Mouse (Mus musculus): ENCODE measurements around the gene Mmp20.

Mmp20 gene

DNA sequence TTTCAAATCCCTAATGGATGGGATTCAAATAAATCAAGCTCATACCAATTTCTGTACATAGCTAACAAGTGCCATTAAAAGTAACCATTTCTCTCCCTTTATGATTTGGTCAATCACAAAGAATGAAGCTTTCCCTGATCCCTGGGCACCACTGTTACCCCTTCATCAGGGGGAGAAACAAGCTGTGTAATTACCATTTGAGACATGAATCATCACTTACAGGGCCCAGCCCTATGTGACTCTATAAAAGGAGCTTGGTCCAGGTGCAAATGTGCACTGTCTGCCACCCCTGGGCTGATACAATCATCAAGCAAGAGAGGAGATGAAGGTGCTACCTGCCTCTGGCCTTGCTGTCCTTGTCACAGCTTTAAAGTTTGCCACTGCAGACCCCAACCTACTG is at the start of gene Mmp20:
Gene Mmp20, plus strand, starts transcription at position 301 of the 400 bp plus-strand sequence.
- no peak for DNase-seq

- no peak for DNase-seq
Measured at GRCm38 (mm10) chr9:7590063-7590462, 38.0 kb upstream of the Mmp20 start.

GRCm38 (mm10) chr9:7593272-7593812 is 34.7 kb upstream of the Mmp20 start:
- DNase-seq = no peak

GRCm38 (mm10) chr9:7594816-7595540 is 33.1 kb upstream of the Mmp20 start:
- peak; percentile 63 to 69 for DNase-seq

GRCm38 (mm10) chr9:7602982-7603742 is 24.9 kb upstream of the Mmp20 start:
- peak; percentile 57 to 70 for DNase-seq

DNA sequence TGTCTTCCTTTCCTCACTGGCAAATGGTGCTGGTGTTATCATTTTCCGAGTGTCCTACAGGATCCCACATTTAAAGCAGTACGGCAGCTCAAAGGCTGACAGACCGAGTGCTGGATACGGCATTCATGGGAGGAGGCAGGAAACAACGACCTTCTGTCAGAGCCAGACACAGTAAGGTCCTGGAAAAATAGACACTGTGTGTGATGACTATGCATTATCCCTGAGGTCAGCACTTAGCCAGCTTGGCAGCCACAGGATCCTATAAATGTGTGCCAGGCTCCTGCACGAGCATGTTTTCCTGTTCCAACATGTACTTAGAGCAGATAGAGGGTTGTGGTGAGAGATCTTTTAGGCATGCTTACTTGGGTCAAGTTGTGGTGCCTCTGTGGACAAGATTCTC is 24.0 kb upstream of the Mmp20 start:
- DNase-seq = no peak

DNA sequence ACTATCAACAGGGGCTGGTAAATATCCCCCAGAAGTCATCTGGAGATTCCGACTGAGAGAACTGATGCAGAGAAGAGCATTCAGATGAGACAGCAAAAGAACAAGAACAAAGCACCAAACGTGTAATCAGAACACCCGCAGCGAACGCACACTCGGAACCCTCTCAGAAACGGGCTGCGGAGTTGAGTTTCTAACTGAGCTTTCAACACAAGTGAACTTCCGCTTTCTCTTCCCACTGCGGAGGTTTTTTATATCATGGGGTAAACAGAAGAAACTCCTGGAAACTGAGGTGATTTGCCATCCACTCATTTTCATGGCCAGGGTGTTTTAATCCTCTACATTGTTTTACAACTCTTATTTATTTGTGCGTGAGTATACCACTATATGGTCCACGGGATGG is 22.4 kb upstream of the Mmp20 start:
- no peak for DNase-seq

GRCm38 (mm10) chr9:7622582-7622981 is 5.4 kb upstream of the Mmp20 start:
- DNase-seq = no peak

DNA sequence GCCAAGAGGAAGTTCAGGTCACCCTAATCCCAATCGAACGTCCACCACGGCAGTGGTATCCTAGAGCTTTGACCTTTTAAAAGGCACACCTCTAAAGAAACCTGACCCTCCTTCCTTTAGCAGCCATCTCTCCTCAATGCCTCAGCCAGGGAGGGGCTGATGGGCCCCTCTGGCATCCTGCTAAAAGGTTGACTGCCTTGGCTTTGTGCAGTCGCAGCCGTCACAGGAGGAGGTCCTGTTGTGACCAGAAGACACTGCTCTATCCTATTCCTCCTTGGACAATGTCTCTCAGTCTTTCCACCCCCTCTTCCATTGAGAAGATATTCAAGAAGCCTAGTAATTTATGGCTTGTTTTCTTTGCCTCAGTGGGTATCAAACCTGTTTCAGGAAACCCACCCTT is 5.9 kb downstream of the Mmp20 start:
- no peak for DNase-seq

GRCm38 (mm10) chr9:7647901-7648300 is 19.9 kb downstream of the Mmp20 start:
- DNase-seq = no peak

DNA sequence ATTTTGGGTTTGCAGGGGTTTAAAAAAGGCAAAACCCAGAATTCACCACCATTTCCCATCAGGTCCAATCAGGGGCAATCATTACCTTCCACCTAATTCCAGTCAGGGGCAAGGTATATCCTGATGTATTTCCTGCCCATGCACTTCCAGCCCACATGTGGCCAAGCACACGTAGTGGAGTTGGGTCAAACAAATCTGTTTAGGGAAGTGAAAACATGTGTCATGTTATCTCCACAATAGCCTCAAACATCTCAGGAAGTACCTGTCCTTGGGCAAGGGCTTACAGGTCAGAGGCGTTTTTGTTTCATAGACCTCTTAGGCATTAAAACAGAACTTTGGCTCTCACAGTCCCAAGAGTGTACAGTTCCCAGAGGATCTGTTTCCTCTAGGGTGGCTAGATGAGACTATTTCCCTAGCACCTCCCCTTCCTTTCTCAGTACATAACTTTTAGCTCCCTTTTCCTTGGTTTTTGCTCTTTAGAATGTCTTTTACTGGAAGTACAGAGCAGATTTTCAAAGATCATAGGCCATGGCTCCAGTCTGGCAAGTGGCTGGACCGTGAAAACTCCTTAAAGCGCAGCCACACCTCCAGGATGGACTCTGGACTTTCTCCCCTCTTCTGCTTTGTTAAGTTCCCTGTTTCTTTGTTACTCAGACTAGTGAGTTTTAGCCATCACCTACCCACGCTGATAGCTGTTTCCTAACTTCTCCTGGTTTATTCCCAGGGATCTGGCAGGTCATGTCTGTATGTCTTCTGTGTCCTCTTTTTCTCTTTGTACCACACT is 22.6 kb downstream of the Mmp20 start:
- DNase-seq = no peak

DNA sequence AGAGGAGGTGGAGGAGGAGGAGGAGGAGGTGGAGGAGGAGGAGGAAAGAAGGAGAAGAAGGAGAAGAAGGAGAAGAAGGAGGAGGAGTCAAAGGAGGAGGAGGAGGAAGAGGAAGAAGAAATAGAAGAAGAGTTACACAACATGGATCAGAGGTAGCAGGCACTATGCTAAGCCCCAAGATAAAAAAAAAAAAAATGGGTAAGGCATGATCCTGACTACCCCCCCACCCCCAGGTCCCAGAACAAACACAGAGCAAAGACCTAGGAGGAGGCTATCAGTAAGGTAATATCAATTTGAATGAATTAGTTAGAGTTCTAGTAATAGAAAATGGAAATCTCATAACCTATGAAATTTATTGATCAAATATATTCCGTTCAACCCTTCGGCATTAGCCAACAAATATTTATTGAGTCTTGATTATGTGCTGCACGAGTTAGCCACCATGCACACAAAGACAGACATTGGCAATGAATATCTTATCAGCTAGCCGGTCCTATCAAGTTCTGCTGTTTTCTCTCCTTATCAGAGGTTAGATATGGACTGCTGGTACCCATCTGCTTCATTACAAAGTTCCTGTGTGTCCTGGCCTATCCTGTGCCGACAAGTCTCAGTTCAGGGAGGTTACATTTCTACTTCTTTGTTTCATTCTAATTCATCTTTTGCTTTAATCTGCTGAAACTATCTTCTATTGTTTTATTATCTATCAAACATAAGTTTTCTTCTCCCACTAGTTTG is 24.5 kb downstream of the Mmp20 start:
- no peak for DNase-seq

- DNase-seq = no peak
Measured at GRCm38 (mm10) chr9:7657946-7658345, 29.9 kb downstream of the Mmp20 start.

- no peak for DNase-seq
Measured at GRCm38 (mm10) chr9:7659469-7660020, 31.5 kb downstream of the Mmp20 start.

DNA sequence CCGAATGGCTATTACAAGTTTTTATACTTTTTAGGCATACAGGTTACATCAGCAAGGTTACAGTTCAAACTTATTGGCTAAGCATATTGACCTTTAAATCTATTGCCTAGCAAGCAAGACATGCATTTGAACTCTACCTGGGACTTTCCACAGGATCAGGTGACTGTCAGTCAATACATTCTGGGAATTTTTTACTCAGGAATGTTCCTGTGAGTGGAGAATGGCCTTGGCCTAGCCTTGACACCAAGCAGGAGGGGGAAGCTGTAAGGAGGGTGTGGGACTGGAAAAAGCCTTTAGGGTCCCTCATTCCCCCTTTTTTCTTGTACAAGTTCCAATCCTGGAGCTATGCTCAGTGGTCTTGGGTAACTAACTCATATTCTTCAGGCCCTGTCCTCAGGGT is 33.3 kb downstream of the Mmp20 start:
- DNase-seq = no peak

- no peak for DNase-seq
Measured at GRCm38 (mm10) chr9:7669674-7670073, 41.6 kb downstream of the Mmp20 start.

GRCm38 (mm10) chr9:7672985-7673384 is 45.0 kb downstream of the Mmp20 start:
- no peak for DNase-seq

GRCm38 (mm10) chr9:7678154-7678837 is 50.3 kb downstream of the Mmp20 start:
- no peak for DNase-seq

- no peak for DNase-seq
Measured at GRCm38 (mm10) chr9:7682081-7682618, 54.1 kb downstream of the Mmp20 start.

GRCm38 (mm10) chr9:7686024-7686423 is 58.0 kb downstream of the Mmp20 start:
- no peak for DNase-seq

DNA sequence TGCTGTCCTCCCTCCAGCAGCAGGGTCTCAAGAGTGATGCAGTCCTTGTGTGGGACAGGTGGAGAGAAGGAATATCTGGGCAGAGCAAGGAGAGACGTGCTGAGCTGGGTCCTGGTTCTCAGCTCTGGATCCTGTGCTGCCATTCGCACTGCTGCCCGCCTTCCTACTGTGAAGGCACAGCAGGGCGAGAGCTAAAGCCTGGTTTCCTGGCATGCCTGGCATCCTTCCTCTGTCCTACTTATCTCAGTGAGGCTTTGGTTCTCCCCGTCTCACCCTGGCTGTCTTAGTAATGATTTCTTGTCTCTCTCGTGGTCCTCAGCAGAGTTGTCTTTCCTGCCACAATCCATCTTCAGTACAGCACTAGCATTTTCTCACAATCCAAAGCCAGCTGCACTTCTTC is 61.8 kb downstream of the Mmp20 start:
- no peak for DNase-seq
